Mouse (Mus musculus) heart, embryonic 16.5 days (tissue): Measurements from ENCODE around the gene Grin3b. TPM values are rescaled to one million over a fixed set of nuclear protein-coding genes. Genes with fewer than 3 reads are reported as not detected.

Source experiments
- ATAC-seq: fragments of 200-750 bp; cut with Nextera tagmentation; replicated peaks from 2 replicates; pipeline ENCODE4 v1.8.0; 2017; ENCODE audit warnings: moderate number of reproducible peaks; ENCODE audit not compliant: insufficient read depth, low FRiP score; ENCODE audit errors: extremely low read depth
- H3K27ac ChIP-seq: fragments of 300-500 bp; sonication (generic); 2 replicates; pipeline ENCODE4 v1.5.1; 2014; ENCODE audit warnings: mild to moderate bottlenecking, low read length, control low read depth, moderate library complexity
- H3K27me3 ChIP-seq: fragments of 300-500 bp; sonication (generic); 2 replicates; pipeline ENCODE4 v1.6.1; 2014; ENCODE audit warnings: low read length, mixed read lengths; ENCODE audit not compliant: control insufficient read depth, insufficient read depth
- H3K36me3 ChIP-seq: fragments of 300-500 bp; sonication (generic); 2 replicates; pipeline ENCODE4 v1.6.1; 2014; ENCODE audit not compliant: control insufficient read depth, insufficient read depth
- H3K4me1 ChIP-seq: fragments of 300-500 bp; sonication (generic); 2 replicates; pipeline ENCODE4 v1.6.1; 2014; ENCODE audit warnings: low read length, mixed read lengths; ENCODE audit not compliant: control insufficient read depth, insufficient read depth
- H3K4me2 ChIP-seq: fragments of 300-500 bp; sonication (generic); 2 replicates; pipeline ENCODE4 v1.6.1; 2014; ENCODE audit warnings: low read depth, mild to moderate bottlenecking, control low read depth, low read length
- H3K4me3 ChIP-seq: fragments of 300-500 bp; sonication (generic); 2 replicates; pipeline ENCODE4 v1.5.1; 2014; ENCODE audit warnings: mild to moderate bottlenecking, control low read depth, low read length
- H3K9ac ChIP-seq: fragments of 300-500 bp; sonication (generic); 2 replicates; pipeline ENCODE4 v1.6.1; 2014; ENCODE audit warnings: low read length, control low read depth
- H3K9me3 ChIP-seq: fragments of 300-500 bp; sonication (generic); replicated peaks from 2 replicates; pipeline ENCODE4 v1.6.1; 2016; ENCODE audit warnings: low read length; ENCODE audit not compliant: control insufficient read depth
- WGBS: fragments of 180-500 bp; shearing (Covaris S2); extraction: QIAGEN DNeasy Blood & Tissue Kit; methylation state at CpG from one replicate; pipeline ENCODE4 v1.1.7; 2014; 5-methylcytosine and 5-hydroxymethylcytosine counted together
- polyA plus RNA-seq: library from polyadenylated mRNA; unstranded; fragments of >200 nt; fragmentation: Nextera tagmentation; extraction: Ambion mirVana; gene quantifications from 2 replicates; pipeline ENCODE4 v1.2.1, GENCODE M21; 2015

Gene Grin3b
- polyA plus RNA-seq, 1 experiment from 2014 or later, result 0.25 TPM

GRCm38 (mm10) chr10:79979401-79980155, 9.1 kb downstream of the Grin3b start:
- H3K27me3 ChIP-seq, result no peaks in the 10 kb centered on the region
- H3K36me3 ChIP-seq, result peaks cover 41% of the 10 kb centered on the region
- 88% methylated on average over 22 of the region's 22 CpGs for WGBS
- no peak overlapping the region for H3K4me3 ChIP-seq
- peak overlapping the region; percentile 35; the same call in 1 of the 2 replicates for H3K9ac ChIP-seq
- ATAC-seq, result no peak
- no peak overlapping the region for H3K27ac ChIP-seq
- H3K9me3 ChIP-seq, result no peaks in the 10 kb centered on the region
- H3K4me2 ChIP-seq, result no peak overlapping the region
- H3K4me1 ChIP-seq, result peaks cover 26% of the 10 kb centered on the region

DNA sequence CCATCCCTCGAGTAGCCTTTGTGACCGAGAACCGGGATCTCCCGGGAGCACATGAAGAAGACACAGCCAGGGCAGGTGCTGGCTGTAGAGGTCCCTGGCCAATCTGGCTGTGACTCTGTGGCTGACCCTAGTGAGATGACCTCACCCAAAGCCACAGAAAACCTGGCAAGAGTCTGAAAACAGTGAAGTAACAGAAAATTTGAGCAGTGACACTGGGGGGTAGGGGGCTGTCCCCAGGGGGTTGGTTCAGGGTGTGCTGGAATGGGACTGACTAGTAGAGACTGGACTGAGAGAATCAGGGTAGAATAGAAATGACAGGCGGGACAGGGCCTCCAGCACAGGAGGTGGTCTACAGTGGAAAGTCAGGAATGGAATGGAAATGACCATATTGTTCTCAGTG, 12.7 kb downstream of the Grin3b start:
- H3K4me1 ChIP-seq, result peaks cover 50% of the 10 kb centered on the region
- peaks cover 10% of the 10 kb centered on the region for H3K36me3 ChIP-seq
- H3K9me3 ChIP-seq, result no peaks in the 10 kb centered on the region
- WGBS, result 71% methylated on average over 5 of the region's 5 CpGs
- H3K9ac ChIP-seq, result peak overlapping the region; percentile 96
- peak overlapping the region; percentile 99 for H3K4me2 ChIP-seq
- no peaks in the 10 kb centered on the region for H3K27me3 ChIP-seq
- peak overlapping the region; percentile 86 for H3K4me3 ChIP-seq
- H3K27ac ChIP-seq, result peak overlapping the region; percentile 98
- ATAC-seq, result no peak

GRCm38 (mm10) chr10:79983670-79984069, 13.2 kb downstream of the Grin3b start:
- no peak for ATAC-seq
- Histone ChIP-seq H3K36me3 (peaks cover 6% of the 10 kb centered on the region), H3K4me3 (peak overlapping the region; percentile 86), H3K27me3 (no peaks in the 10 kb centered on the region), H3K4me2 (peak overlapping the region; percentile 99), H3K4me1 (peaks cover 50% of the 10 kb centered on the region), H3K27ac (peak overlapping the region; percentile 98), H3K9me3 (no peaks in the 10 kb centered on the region), H3K9ac (peak overlapping the region; percentile 96)
- WGBS, result 2% methylated on average over 19 of the region's 21 CpGs

DNA sequence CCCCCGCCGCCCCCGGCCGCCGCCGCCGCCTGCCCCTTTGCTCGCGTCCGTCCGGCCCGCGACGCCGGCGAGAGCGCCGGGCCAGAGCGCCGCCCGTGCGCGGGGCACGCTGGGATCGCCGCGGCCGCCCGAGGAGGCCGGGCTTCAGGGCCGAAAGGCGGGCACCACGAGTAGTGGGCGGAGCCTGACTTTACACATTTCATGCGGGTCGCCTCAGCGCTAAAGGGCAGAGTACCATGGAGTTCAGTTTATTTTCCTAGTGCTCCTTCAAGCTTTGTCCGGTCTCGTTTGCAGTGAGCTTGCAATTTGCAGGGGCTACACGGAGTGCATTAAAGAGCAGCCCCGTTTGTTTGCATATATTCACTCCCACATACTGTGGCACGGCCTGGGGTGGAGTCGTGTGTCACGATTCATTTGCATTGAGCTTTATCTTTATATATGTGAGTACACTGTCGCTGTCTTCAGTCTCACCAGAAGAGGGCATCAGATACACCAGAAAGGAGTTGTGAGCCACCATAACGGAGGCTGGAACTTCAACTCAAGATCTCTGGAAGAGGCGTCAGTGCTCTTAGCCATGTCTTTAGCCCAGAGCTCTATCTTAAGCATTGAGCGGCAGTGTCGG, 13.8 kb downstream of the Grin3b start, which contains the start of gene Tmem259:
TSS of gene Tmem259 (minus strand) at position 136 of the 622 bp plus-strand sequence.
- under 1% methylated on average over 43 of the region's 49 CpGs for WGBS
- Histone ChIP-seq H3K4me3 (peak within 1 kb of the TSS; percentile 86), H3K27me3 (no peaks in the 10 kb centered on the region), H3K4me1 (peaks cover 55% of the 10 kb centered on the region), H3K9me3 (no peaks in the 10 kb centered on the region), H3K27ac (peak within 1 kb of the TSS; percentile 98), H3K4me2 (peak within 1 kb of the TSS; percentile 99), H3K9ac (peak within 1 kb of the TSS; percentile 96), H3K36me3 (no peaks in the 10 kb centered on the region)
- peak; percentile 53 for ATAC-seq

DNA sequence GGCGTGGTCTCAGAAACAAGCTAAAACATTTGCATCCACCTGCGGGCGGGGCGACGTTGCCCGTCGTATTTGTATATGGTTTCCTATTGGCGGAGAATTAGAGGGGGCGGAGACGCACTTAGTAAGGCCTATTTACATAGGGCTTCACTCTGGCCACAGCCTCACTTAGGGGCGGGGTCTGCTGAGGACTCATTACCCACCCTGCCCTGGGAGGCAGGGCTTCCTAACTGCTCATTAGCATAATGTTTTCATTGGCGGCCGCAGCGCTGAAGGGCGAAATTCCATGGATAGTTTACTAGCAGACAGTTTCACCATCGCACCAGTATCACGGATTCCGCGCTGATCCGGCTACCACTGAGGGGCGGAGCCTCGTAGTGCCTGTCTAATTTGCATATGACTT, 14.4 kb downstream of the Grin3b start:
- Histone ChIP-seq H3K9ac (peak overlapping the region; percentile 96), H3K36me3 (no peaks in the 10 kb centered on the region), H3K4me3 (peak overlapping the region; percentile 86), H3K27ac (peak overlapping the region; percentile 98), H3K9me3 (no peaks in the 10 kb centered on the region), H3K27me3 (no peaks in the 10 kb centered on the region), H3K4me1 (peaks cover 58% of the 10 kb centered on the region), H3K4me2 (peak overlapping the region; percentile 99)
- under 1% methylated on average over 22 of the region's 22 CpGs for WGBS
- ATAC-seq, result peak; percentile 89

- no peaks in the 10 kb centered on the region for H3K9me3 ChIP-seq
- peak overlapping the region; percentile 86 for H3K4me3 ChIP-seq
- no peaks in the 10 kb centered on the region for H3K36me3 ChIP-seq
- no peak for ATAC-seq
- peak overlapping the region; percentile 79 for H3K9ac ChIP-seq
- H3K27ac ChIP-seq, result peak overlapping the region; percentile 98
- 2% methylated on average over 35 of the region's 35 CpGs for WGBS
- peaks cover 52% of the 10 kb centered on the region for H3K4me1 ChIP-seq
- peak overlapping the region; percentile 99 for H3K4me2 ChIP-seq
- H3K27me3 ChIP-seq, result no peaks in the 10 kb centered on the region
These were observed 15.1 kb downstream of the Grin3b start for GRCm38 (mm10) chr10:79985334-79986231.

- Histone ChIP-seq H3K4me3 (peak overlapping the region; percentile 86), H3K4me1 (peaks cover 52% of the 10 kb centered on the region), H3K9ac (peak overlapping the region; percentile 79), H3K27me3 (no peaks in the 10 kb centered on the region), H3K4me2 (peak overlapping the region; percentile 99), H3K9me3 (no peaks in the 10 kb centered on the region; the same call in 1 of the 2 replicates), H3K27ac (peak overlapping the region; percentile 98), H3K36me3 (peaks cover 7% of the 10 kb centered on the region)
- no peak for ATAC-seq
- 12% methylated on average over 6 of the region's 6 CpGs for WGBS
These were observed 15.8 kb downstream of the Grin3b start for GRCm38 (mm10) chr10:79986232-79986878.

DNA sequence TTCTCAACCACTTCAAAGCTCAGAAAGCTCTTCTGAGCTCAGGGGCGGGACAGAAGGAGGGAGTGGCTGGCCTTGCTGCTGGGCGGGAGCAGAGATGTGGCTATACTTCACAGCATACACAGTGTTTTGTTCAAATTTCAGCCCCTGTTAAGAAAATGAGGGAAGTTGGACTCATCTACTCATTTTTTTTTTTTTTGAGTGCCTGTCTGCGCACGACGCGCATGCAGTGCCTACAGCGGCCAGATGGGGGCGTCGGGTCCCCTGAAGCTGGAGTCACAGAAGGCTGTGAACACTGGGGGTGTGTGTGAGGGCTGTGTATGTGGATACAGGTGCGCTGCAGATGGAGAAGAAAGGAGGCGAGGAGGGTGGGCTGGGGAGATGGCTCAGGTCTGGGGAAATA, 16.4 kb downstream of the Grin3b start:
- peak overlapping the region; percentile 98 for H3K27ac ChIP-seq
- peak overlapping the region; percentile 95; the same call in 1 of the 2 replicates for H3K9ac ChIP-seq
- H3K4me1 ChIP-seq, result peaks cover 46% of the 10 kb centered on the region
- peak overlapping the region; percentile 99 for H3K4me2 ChIP-seq
- peaks cover 3% of the 10 kb centered on the region for H3K9me3 ChIP-seq
- H3K36me3 ChIP-seq, result peaks cover 13% of the 10 kb centered on the region
- no peaks in the 10 kb centered on the region for H3K27me3 ChIP-seq
- ATAC-seq, result no peak
- H3K4me3 ChIP-seq, result no peak overlapping the region
- WGBS, result 8% methylated on average over 11 of the region's 11 CpGs
